Mouse (Mus musculus) erythroblast, embryonic 14.5 days (primary cell): Measurements from ENCODE around the gene Ybey. TPM values are rescaled to one million over a fixed set of nuclear protein-coding genes. Genes with fewer than 3 reads are reported as not detected.

ENCODE experiments used
- H3K27me3 ChIP-seq: 2 replicates; pipeline ENCODE4 v1.6.1; 2012; ENCODE audit warnings: inconsistent platforms; ENCODE audit not compliant: control insufficient read depth
- H3K36me3 ChIP-seq: 2 replicates; pipeline ENCODE4 v1.6.1; 2012; ENCODE audit warnings: mild to moderate bottlenecking, inconsistent platforms; ENCODE audit not compliant: control insufficient read depth
- H3K4me1 ChIP-seq: 2 replicates; pipeline ENCODE4 v1.6.1; 2012; ENCODE audit warnings: inconsistent platforms; ENCODE audit not compliant: control insufficient read depth
- H3K4me3 ChIP-seq: replicated peaks from 2 replicates; pipeline ENCODE3; 2012; ENCODE audit warnings: moderate library complexity, mild to moderate bottlenecking, inconsistent platforms
- H3K9me3 ChIP-seq: 2 replicates; pipeline ENCODE4 v1.6.1; 2012; ENCODE audit warnings: low read length, inconsistent platforms, mixed read lengths; ENCODE audit not compliant: control insufficient read depth
- GATA1 ChIP-seq: IDR thresholded peaks from 2 replicates; pipeline ENCODE4 v1.6.1; 2012; ENCODE audit warnings: low read length, inconsistent platforms, mixed read lengths
- TAL1 ChIP-seq: IDR thresholded peaks from 3 replicates; pipeline ENCODE4 v1.6.1; 2012; ENCODE audit warnings: low read length, inconsistent platforms, mixed read lengths
- polyA plus RNA-seq: library from polyadenylated mRNA; stranded (reverse); fragments of >175 nt; gene quantifications from 2 replicates; pipeline ENCODE4 v1.2.3, GENCODE M21; 2012

The Ybey gene
- polyA plus RNA-seq: 0.11 and 0.14 TPM in 2 replicates

DNA sequence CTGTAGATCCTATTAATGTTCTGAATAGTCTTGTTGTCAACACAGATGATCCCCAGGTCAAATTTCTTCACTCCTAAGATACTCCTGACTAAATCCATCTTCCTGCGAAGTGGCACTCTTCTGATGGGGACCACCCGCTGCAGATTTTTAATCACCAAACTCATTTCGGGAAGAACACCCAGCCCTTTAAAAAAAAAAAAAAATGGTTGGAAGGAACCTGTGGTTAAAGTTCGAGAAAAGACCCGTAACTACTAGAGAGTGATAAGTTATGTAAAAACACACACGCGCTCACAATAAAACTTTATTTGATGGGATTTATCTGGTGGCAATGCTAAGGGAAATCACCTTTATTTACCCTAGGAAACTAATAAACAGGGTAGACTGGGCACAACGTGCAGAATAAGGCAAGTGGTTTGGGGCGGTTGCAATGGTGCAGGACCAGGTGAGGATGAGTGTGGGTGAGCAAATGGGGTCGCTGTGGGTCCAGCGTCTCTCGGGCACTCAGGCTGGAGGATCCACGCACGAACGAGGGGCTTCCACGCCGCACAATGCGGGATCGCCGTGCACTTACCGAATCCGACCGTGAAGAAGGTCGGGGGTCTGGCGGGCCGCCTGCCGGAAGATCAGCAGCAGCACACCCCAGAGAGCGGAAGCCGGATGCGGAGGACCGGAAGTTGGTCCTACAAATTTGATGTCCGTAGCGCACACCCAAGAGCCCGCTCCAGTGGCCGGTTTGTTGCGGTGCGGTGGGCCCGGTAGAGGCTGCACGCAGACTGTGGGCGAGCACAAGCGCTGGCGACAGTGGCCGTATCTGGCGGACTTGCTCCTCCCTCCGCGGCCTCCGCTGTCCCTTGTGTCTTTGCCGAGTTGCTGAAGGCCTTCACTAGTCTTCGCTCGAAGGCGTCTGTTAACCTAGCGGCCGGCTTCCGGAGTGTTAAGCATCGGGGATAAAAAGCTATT lies at the start of gene Ybey, which contains the start of gene Mcm3ap:
TSS of gene Ybey (minus strand) at position 912 of the 960 bp plus-strand sequence.
TSS of gene Mcm3ap (plus strand) at position 725 of the 960 bp plus-strand sequence.
- Histone ChIP-seq H3K36me3 (peaks cover 43% of the 10 kb centered on the region), H3K27me3 (no peaks in the 10 kb centered on the region), H3K4me3 (peak within 1 kb of the TSS; percentile 97), H3K9me3 (no peaks in the 10 kb centered on the region), H3K4me1 (peaks cover 34% of the 10 kb centered on the region)
- TF ChIP-seq TAL1 (no peak), GATA1 (no peak)

DNA sequence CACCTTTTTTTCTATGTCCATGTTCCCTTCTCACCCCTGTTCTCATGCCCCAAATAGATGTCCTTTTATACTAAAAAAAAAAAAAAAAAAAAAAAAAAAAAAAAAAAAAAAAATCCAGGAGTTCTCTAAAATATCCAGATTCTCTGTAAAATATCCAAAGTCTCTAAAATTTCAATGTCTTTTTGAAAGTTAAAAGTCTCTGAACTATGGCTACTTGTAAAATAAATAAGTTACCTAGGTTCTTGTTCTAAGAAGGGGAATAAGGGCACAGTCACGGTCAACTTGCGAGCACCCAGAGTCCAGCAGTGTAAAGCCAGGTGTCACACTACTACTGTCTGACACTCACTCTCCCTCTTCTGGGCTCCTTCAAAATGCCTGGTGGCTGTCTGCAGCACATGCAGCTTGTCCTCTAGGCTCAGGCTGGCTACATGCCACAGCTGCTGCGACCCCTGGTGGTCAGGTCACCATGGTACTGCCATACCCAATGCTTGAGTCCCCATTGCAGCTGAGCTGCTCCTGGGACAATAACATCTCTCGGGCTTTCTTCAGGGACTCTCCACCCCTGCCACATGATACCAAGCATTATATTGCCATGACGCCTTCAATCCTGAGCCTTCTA lies 44.2 kb upstream of the Ybey start:
- H3K27me3 ChIP-seq: no peaks in the 10 kb centered on the region
- no peaks in the 10 kb centered on the region for H3K9me3 ChIP-seq
- no peak overlapping the region for H3K4me3 ChIP-seq
- peaks cover 75% of the 10 kb centered on the region for H3K36me3 ChIP-seq
- TF ChIP-seq GATA1 (no peak), TAL1 (no peak)
- H3K4me1 ChIP-seq: no peaks in the 10 kb centered on the region

DNA sequence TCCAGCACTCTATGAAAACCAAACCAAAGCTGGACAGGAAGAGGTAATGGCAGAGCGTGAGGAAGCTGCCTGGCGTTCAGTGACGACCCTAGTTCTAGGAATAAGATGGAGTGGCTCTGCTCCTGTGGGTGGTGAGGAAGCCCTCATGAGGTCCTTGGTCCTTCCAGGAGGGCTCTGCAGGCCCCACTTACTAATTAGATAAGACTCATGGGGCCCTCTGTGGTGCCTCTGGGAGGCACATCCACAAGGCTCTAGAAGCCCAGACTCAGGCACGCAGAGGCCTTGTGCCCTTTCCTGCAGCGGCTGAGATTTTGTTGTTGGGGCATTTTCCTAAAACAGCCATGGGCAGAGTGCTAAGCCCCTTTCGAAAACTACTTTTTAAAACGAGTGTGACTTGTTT lies 37.0 kb upstream of the Ybey start:
- H3K27me3 ChIP-seq: no peaks in the 10 kb centered on the region
- peaks cover 9% of the 10 kb centered on the region for H3K4me1 ChIP-seq
- no peaks in the 10 kb centered on the region for H3K9me3 ChIP-seq
- H3K36me3 ChIP-seq: peaks cover 91% of the 10 kb centered on the region
- TF ChIP-seq GATA1 (no peak), TAL1 (peak; percentile 17; the same call in 1 of the 3 replicates)
- no peak overlapping the region for H3K4me3 ChIP-seq

DNA sequence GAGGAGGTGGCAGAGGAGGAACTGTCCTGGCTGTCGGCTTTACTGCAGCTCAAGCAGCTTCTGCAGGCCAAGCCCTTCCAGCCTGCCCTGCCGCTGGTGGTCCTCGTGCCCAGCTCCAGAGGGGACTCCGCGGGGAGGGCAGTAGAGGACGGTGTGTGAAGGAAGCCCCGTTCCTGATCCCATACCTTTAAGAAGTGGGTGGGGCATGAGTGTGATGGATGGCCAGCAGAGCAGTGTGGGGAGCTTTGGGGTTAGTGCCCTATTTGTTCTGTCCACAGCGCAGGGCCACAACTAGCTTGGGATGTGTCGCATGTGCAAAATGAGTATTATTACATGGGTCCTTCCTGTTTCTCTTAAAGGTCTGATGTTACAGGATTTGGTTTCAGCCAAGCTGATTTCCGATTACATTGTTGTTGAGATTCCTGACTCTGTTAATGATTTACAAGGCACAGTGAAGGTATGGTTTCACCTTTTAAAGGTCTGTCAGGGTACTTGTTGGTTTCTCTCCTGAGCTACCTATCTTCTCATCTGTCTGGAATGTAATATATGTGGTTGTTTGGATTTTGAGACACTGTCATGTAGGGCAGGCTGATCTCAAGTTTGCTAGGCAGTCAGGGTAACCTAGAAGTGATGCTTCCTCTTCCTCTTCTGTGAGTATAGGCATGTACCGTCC lies 35.5 kb upstream of the Ybey start:
- Histone ChIP-seq H3K4me1 (peaks cover 9% of the 10 kb centered on the region), H3K36me3 (peaks cover 93% of the 10 kb centered on the region)
- TF ChIP-seq GATA1: no peak
- TF ChIP-seq TAL1: no peak

GRCm38 (mm10) chr10:76497522-76497921 lies 28.6 kb upstream of the Ybey start:
- no peaks in the 10 kb centered on the region for H3K9me3 ChIP-seq
- H3K27me3 ChIP-seq: no peaks in the 10 kb centered on the region
- TF ChIP-seq TAL1 (no peak), GATA1 (no peak)
- peaks cover 25% of the 10 kb centered on the region for H3K4me1 ChIP-seq
- no peak overlapping the region for H3K4me3 ChIP-seq
- peaks cover 91% of the 10 kb centered on the region for H3K36me3 ChIP-seq

More for the DNA sequence above, 35.5 kb upstream of the Ybey start:
- H3K9me3 ChIP-seq: no peaks in the 10 kb centered on the region
- H3K4me3 ChIP-seq: no peak overlapping the region
- no peaks in the 10 kb centered on the region for H3K27me3 ChIP-seq

DNA sequence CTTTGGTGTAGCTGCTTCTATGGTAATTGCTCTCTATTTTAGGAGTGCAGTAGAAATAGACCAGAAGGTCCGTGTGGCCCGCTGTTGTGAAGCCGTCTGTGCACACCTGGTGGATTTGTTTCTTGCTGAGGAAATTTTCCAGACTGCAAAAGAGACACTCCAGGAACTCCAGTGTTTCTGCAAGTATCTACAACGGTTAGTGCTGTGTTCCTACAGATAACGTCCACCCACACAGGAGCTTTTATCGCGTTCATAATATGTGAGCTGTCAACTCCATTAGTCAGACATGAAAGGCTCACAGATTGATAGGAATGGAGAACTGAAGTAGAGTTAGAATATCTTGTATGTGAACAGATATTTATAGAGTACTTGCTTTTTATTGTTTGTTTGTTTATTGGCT lies 27.5 kb upstream of the Ybey start:
- TF ChIP-seq GATA1 (no peak), TAL1 (no peak)
- Histone ChIP-seq H3K27me3 (no peaks in the 10 kb centered on the region), H3K9me3 (no peaks in the 10 kb centered on the region), H3K4me3 (no peak overlapping the region), H3K36me3 (peaks cover 88% of the 10 kb centered on the region), H3K4me1 (peaks cover 25% of the 10 kb centered on the region)

GRCm38 (mm10) chr10:76495501-76495900 lies 26.6 kb upstream of the Ybey start:
- no peak for TF ChIP-seq TAL1
- no peak for TF ChIP-seq GATA1
- peaks cover 25% of the 10 kb centered on the region for H3K4me1 ChIP-seq
- no peaks in the 10 kb centered on the region for H3K27me3 ChIP-seq
- no peak overlapping the region for H3K4me3 ChIP-seq
- H3K9me3 ChIP-seq: no peaks in the 10 kb centered on the region
- peaks cover 89% of the 10 kb centered on the region for H3K36me3 ChIP-seq

- TF ChIP-seq TAL1 (no peak), GATA1 (no peak)
- H3K36me3 ChIP-seq: peaks cover 89% of the 10 kb centered on the region
- H3K9me3 ChIP-seq: no peaks in the 10 kb centered on the region
- no peak overlapping the region for H3K4me3 ChIP-seq
- H3K27me3 ChIP-seq: no peaks in the 10 kb centered on the region
- peaks cover 25% of the 10 kb centered on the region for H3K4me1 ChIP-seq
Observed at GRCm38 (mm10) chr10:76493527-76493926, 24.6 kb upstream of the Ybey start.

GRCm38 (mm10) chr10:76489205-76489604 lies 20.3 kb upstream of the Ybey start:
- no peak overlapping the region for H3K4me3 ChIP-seq
- peaks cover 93% of the 10 kb centered on the region for H3K36me3 ChIP-seq

More at GRCm38 (mm10) chr10:76489205-76489604, 20.3 kb upstream of the Ybey start:
- Histone ChIP-seq H3K9me3 (no peaks in the 10 kb centered on the region), H3K27me3 (no peaks in the 10 kb centered on the region), H3K4me1 (peaks cover 15% of the 10 kb centered on the region)
- TF ChIP-seq GATA1: no peak
- TF ChIP-seq TAL1: no peak
